Comparison of ENCODE assay signal across 8 mouse cellular contexts in genomic region chr8:104631975-104632374, GRCm38 (mm10). TPM values are rescaled to one million over a fixed set of nuclear protein-coding genes. Genes with fewer than 3 reads are reported as not detected.
DNase-seq lines count a peak whose midpoint lies in the region; ATAC-seq and TF ChIP-seq lines count a peak whose summit lies in the region.

No protein-coding gene starts in this region.

- H3K9ac ChIP-seq in hindbrain, embryonic 13.5 days, result no peak overlapping the region
- H3K9ac ChIP-seq in hindbrain, embryonic 16.5 days (ENCODE audit: low read depth, low read length), result no peak overlapping the region
- no peak overlapping the region for H3K9ac ChIP-seq in intestine, embryonic 15.5 days
- peak overlapping the region; percentile 61; the same call in 1 of the 2 replicates for H3K9ac ChIP-seq in stomach, embryonic 16.5 days (ENCODE audit: low read length)

- peak overlapping the region; percentile 60; the same call in 1 of the 2 replicates for H3K4me2 ChIP-seq in hindbrain, embryonic 13.5 days
- no peak overlapping the region for H3K4me2 ChIP-seq in hindbrain, embryonic 16.5 days (ENCODE audit: low read length)
- H3K4me2 ChIP-seq in intestine, embryonic 15.5 days (replicated peaks), result peak overlapping the region; percentile 83
- peak overlapping the region; percentile 62 for H3K4me2 ChIP-seq in stomach, embryonic 16.5 days (ENCODE audit: low read depth, low read length)

- WGBS in hindbrain, embryonic 13.5 days, result 31% methylated on average over 5 of the region's 5 CpGs
- 26% methylated on average over 5 of the region's 5 CpGs for WGBS in hindbrain, embryonic 16.5 days
- WGBS in intestine, embryonic 15.5 days, result 32% methylated on average over 5 of the region's 5 CpGs
- WGBS in stomach, embryonic 16.5 days, result 35% methylated on average over 5 of the region's 5 CpGs
- 45% methylated on average over 5 of the region's 5 CpGs for WGBS in cerebellum, adult 2 months

- no peak overlapping the region for H3K4me3 ChIP-seq in hindbrain, embryonic 13.5 days
- H3K4me3 ChIP-seq in hindbrain, embryonic 16.5 days (ENCODE audit: low read length), result no peak overlapping the region
- H3K4me3 ChIP-seq in intestine, embryonic 15.5 days (replicated peaks), result peak overlapping the region; percentile 37; the same call in 1 of the 2 replicates
- H3K4me3 ChIP-seq in stomach, embryonic 16.5 days (replicated peaks; ENCODE audit: low read length), result 0 out of 2 replicates have a peak overlapping the region, but pooled peaks have one; percentile 47
- no peak overlapping the region for H3K4me3 ChIP-seq in cerebellum, adult 2 months (replicated peaks; ENCODE audit: insufficient read depth, low read depth, low read length)

- TF ChIP-seq CTCF in cerebellum, adult 2 months (IDR thresholded peaks at IDR 0.05; ENCODE audit: borderline replicate concordance, insufficient read depth, low read depth, low read length), result no peak

- ATAC-seq in hindbrain, embryonic 13.5 days (ENCODE audit: low FRiP score), result no peak
- ATAC-seq in hindbrain, embryonic 16.5 days, result no peak
- ATAC-seq in intestine, embryonic 15.5 days, result no peak
- ATAC-seq in stomach, embryonic 16.5 days (ENCODE audit: insufficient read depth, low FRiP score), result no peak

- H3K27me3 ChIP-seq in hindbrain, embryonic 13.5 days, result peaks cover 38% of the 10 kb centered on the region
- H3K27me3 ChIP-seq in hindbrain, embryonic 16.5 days (replicated peaks; ENCODE audit: control insufficient read depth, insufficient read depth, low read length), result peaks cover 13% of the 10 kb centered on the region
- peaks cover 14% of the 10 kb centered on the region for H3K27me3 ChIP-seq in intestine, embryonic 15.5 days (replicated peaks)
- peaks cover 8% of the 10 kb centered on the region; the same call in 1 of the 2 replicates for H3K27me3 ChIP-seq in stomach, embryonic 16.5 days (ENCODE audit: control insufficient read depth, insufficient read depth, low read length)
- H3K27me3 ChIP-seq in cerebellum, adult 2 months (ENCODE audit: control insufficient read depth, insufficient read depth, low read length), result no peaks in the 10 kb centered on the region; the same call in 1 of the 2 replicates

- peak; percentile 28 for DNase-seq in thymus, postnatal 14 days
- DNase-seq in thymus, postnatal 36 days, result no peak
- no peak for DNase-seq in adrenal gland, postnatal 25 days
- no peak for DNase-seq in cerebellum, adult 2 months

- no peaks in the 10 kb centered on the region for H3K9me3 ChIP-seq in hindbrain, embryonic 13.5 days
- H3K9me3 ChIP-seq in hindbrain, embryonic 16.5 days (ENCODE audit: control insufficient read depth, low read length), result no peaks in the 10 kb centered on the region
- H3K9me3 ChIP-seq in intestine, embryonic 15.5 days, result no peaks in the 10 kb centered on the region
- H3K9me3 ChIP-seq in stomach, embryonic 16.5 days (replicated peaks; ENCODE audit: control insufficient read depth, low read length), result no peaks in the 10 kb centered on the region

- H3K4me1 ChIP-seq in hindbrain, embryonic 13.5 days (replicated peaks), result peaks cover 18% of the 10 kb centered on the region
- peaks cover 7% of the 10 kb centered on the region for H3K4me1 ChIP-seq in hindbrain, embryonic 16.5 days (ENCODE audit: control insufficient read depth, insufficient read depth, low read depth, low read length)
- H3K4me1 ChIP-seq in intestine, embryonic 15.5 days (replicated peaks), result peaks cover 15% of the 10 kb centered on the region; the same call in 1 of the 2 replicates
- peaks cover 14% of the 10 kb centered on the region; the same call in 1 of the 2 replicates for H3K4me1 ChIP-seq in stomach, embryonic 16.5 days (ENCODE audit: control insufficient read depth, insufficient read depth, low read length)
- peaks cover 11% of the 10 kb centered on the region for H3K4me1 ChIP-seq in cerebellum, adult 2 months (ENCODE audit: control insufficient read depth, insufficient read depth, low read length)

- TF ChIP-seq POLR2A in cerebellum, adult 2 months (IDR thresholded peaks at IDR 0.05; ENCODE audit: borderline replicate concordance, insufficient read depth, low read length), result no peak

- H3K36me3 ChIP-seq in hindbrain, embryonic 13.5 days, result peaks cover 20% of the 10 kb centered on the region
- H3K36me3 ChIP-seq in hindbrain, embryonic 16.5 days (ENCODE audit: control insufficient read depth, insufficient read depth, low read length), result peaks cover 9% of the 10 kb centered on the region; the same call in 1 of the 2 replicates
- no peaks in the 10 kb centered on the region for H3K36me3 ChIP-seq in intestine, embryonic 15.5 days
- 0 out of 2 replicates have a peak, but pooled peaks cover 5% of the 10 kb centered on the region for H3K36me3 ChIP-seq in stomach, embryonic 16.5 days (ENCODE audit: control insufficient read depth, insufficient read depth, low read length)

- H3K27ac ChIP-seq in hindbrain, embryonic 13.5 days, result no peak overlapping the region
- H3K27ac ChIP-seq in hindbrain, embryonic 16.5 days (ENCODE audit: low read depth, low read length), result no peak overlapping the region
- no peak overlapping the region for H3K27ac ChIP-seq in intestine, embryonic 15.5 days
- H3K27ac ChIP-seq in stomach, embryonic 16.5 days (ENCODE audit: low read length), result peak overlapping the region; percentile 26; the same call in 1 of the 2 replicates
- H3K27ac ChIP-seq in cerebellum, adult 2 months (ENCODE audit: insufficient read depth, low read length), result no peak overlapping the region

RNA-seq across cellular contexts. Expression of gene Rrad, which starts 0.8 kb away (rescaled TPM):
- 3.1 and 4.0 TPM in 2 replicates for polyA plus RNA-seq in hindbrain, embryonic 13.5 days (2015; fragmentation: Nextera tagmentation; extraction: Ambion mirVana)
- polyA plus RNA-seq in hindbrain, embryonic 16.5 days (2015; fragmentation: Nextera tagmentation; extraction: Ambion mirVana), result 3.0 and 4.8 TPM in 2 replicates
- 4.6 and 4.8 TPM in 2 replicates for polyA plus RNA-seq in intestine, embryonic 15.5 days (2015; fragmentation: Nextera tagmentation; extraction: Ambion mirVana)
- 9.2 and 14.4 TPM in 2 replicates for polyA plus RNA-seq in stomach, embryonic 16.5 days (2015; fragmentation: Nextera tagmentation; extraction: Ambion mirVana)
- 3.9 TPM in 2 replicates for total RNA-seq in adrenal gland, postnatal 25 days (2021)
- 3.3 and 3.6 TPM in 2 replicates for polyA plus RNA-seq in cerebellum, adult 2 months (2012; rRNA removed)

RNA-seq across cellular contexts. Expression of gene Cdh16, which starts 7.8 kb away (rescaled TPM):
- not detected in 2 replicates for polyA plus RNA-seq in hindbrain, embryonic 13.5 days (2015; fragmentation: Nextera tagmentation; extraction: Ambion mirVana)
- 0.21 TPM in 1 of 2 replicates, not detected in the other for polyA plus RNA-seq in hindbrain, embryonic 16.5 days (2015; fragmentation: Nextera tagmentation; extraction: Ambion mirVana)
- 0.56 and 0.79 TPM in 2 replicates for polyA plus RNA-seq in intestine, embryonic 15.5 days (2015; fragmentation: Nextera tagmentation; extraction: Ambion mirVana)
- polyA plus RNA-seq in stomach, embryonic 16.5 days (2015; fragmentation: Nextera tagmentation; extraction: Ambion mirVana), result 1.6 and 2.0 TPM in 2 replicates
- total RNA-seq in adrenal gland, postnatal 25 days (2021), result not detected in 2 replicates
- polyA plus RNA-seq in cerebellum, adult 2 months (2012; rRNA removed), result not detected in 2 replicates

RNA-seq across cellular contexts. Expression of gene Ciao2b, which starts 9.8 kb away (rescaled TPM):
- polyA plus RNA-seq in hindbrain, embryonic 13.5 days (2015; fragmentation: Nextera tagmentation; extraction: Ambion mirVana), result 131 and 134 TPM in 2 replicates
- polyA plus RNA-seq in hindbrain, embryonic 16.5 days (2015; fragmentation: Nextera tagmentation; extraction: Ambion mirVana), result 124 and 136 TPM in 2 replicates
- 93.2 and 101 TPM in 2 replicates for polyA plus RNA-seq in intestine, embryonic 15.5 days (2015; fragmentation: Nextera tagmentation; extraction: Ambion mirVana)
- 92.6 and 93.6 TPM in 2 replicates for polyA plus RNA-seq in stomach, embryonic 16.5 days (2015; fragmentation: Nextera tagmentation; extraction: Ambion mirVana)
- 44.1 and 62.7 TPM in 2 replicates for total RNA-seq in adrenal gland, postnatal 25 days (2021)
- 53.9 and 54.7 TPM in 2 replicates for polyA plus RNA-seq in cerebellum, adult 2 months (2012; rRNA removed)

RNA-seq across cellular contexts. Expression of gene Pdp2, which starts 40.7 kb away (rescaled TPM):
- polyA plus RNA-seq in hindbrain, embryonic 13.5 days (2015; fragmentation: Nextera tagmentation; extraction: Ambion mirVana), result 16.7 and 17.6 TPM in 2 replicates
- 20.1 and 20.5 TPM in 2 replicates for polyA plus RNA-seq in hindbrain, embryonic 16.5 days (2015; fragmentation: Nextera tagmentation; extraction: Ambion mirVana)
- polyA plus RNA-seq in intestine, embryonic 15.5 days (2015; fragmentation: Nextera tagmentation; extraction: Ambion mirVana), result 16.1 and 17.0 TPM in 2 replicates
- polyA plus RNA-seq in stomach, embryonic 16.5 days (2015; fragmentation: Nextera tagmentation; extraction: Ambion mirVana), result 13.3 and 14.1 TPM in 2 replicates
- 31.0 and 32.4 TPM in 2 replicates for total RNA-seq in adrenal gland, postnatal 25 days (2021)
- 6.9 and 7.4 TPM in 2 replicates for polyA plus RNA-seq in cerebellum, adult 2 months (2012; rRNA removed)

Comparison
In these comparisons a context has a peak if more than half of its experiments do, and no peak if none do; other contexts are left out.
1. H3K4me3 ChIP-seq: peak in intestine, embryonic 15.5 days (single experiment) and stomach, embryonic 16.5 days (single experiment); none in hindbrain, embryonic 13.5 days (single experiment), hindbrain, embryonic 16.5 days (single experiment) and cerebellum, adult 2 months (single experiment).